Mouse (Mus musculus) kidney, adult 11 months (tissue): ENCODE results near the gene Cnot10.
"Not testable (repeated sequence)": the region's sequence is repeated elsewhere in the genome, so short reads cannot be mapped to it uniquely, and the experiment has no call there.

Source experiments
- DNase-seq: peaks from one replicate; pipeline ENCODE4 v3.0.0; 2022

Gene Cnot10

DNA sequence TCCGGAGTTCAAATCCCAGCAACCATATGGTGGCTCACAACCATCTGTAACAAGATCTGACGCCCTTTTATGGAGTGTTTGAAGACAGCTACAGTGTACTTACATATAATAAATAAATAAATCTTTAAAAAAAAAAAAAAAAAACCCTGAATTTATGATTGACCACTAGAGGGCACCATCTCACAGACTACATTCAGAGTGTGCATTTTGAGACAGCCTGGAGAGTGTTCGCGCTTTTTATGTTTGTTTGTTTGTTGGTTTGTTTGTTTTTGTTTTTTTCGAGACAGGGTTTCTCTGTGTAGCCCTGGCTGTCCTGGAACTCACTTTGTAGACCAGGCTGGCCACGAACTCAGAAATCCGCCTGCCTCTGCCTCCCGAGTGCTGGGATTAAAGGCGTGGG lies 8.5 kb upstream of the Cnot10 start:
- DNase-seq, result not testable (repeated sequence)

GRCm38 (mm10) chr9:114647506-114648432 lies 7.8 kb upstream of the Cnot10 start:
- DNase-seq, result peak; percentile 19

DNA sequence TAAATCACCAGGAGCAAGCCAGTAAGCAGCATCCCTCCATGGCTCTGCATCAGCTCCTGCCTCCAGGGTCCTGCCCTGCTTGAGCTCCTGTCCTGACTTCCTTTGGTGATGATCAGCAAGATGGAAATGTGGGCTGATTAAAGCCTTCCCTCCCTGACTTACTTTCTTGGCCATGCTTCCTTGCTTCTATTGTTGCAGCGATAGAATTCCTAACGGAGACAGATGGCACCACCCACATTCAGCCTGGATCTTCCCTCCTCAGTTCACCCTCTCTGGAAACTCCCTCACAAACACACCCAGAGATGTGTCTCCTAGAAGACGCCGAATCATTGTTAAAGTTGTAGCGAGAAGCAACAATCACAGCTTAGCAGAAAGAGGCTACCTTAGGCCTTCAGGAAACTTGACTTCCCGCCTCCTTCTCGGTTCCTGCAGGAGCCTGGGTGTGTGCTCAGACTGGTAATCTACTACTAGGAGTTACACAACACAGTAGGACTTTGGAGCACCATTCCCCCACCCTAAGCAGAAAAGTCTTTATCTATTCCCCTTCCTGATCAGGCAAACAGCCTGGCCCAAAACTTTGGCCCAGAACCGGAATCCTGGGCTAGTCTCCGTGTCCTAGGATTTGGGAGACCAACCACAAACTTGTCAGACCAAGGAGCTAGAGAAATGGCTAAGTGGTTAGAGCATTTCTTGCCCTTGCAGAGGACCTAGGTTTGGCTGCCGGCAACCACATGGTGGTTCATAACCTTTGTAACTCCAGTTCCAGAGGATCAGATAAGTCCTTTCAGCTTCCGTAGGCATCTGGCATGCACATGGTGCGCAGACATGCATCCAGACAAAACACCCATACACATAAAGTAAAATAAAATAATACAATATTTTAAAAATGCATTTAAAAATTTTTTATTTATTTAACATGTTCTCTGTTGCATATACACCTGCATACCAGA lies 6.8 kb upstream of the Cnot10 start:
- no peak for DNase-seq

GRCm38 (mm10) chr9:114639186-114639748 lies 717 bp downstream of the Cnot10 start:
- DNase-seq, result no peak

DNA sequence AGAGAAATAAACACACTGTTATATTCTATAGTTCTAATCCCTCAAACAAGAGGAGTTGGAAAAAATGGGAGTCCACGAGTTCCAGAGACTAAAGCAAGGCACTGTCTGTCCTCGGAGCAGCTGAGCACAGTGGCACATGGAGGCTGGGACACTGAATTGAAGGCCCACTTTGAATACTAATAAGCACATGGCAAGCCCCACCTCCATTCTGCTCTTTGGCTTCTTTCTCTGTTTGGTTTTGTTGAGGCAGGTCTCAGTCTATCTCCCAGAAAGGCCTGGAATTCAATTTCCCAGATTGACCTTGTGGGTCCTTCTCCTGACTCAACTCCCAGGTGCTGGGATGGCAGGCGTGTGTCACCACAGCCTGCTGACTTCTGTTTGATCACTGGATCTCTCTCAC lies 3.2 kb downstream of the Cnot10 start:
- DNase-seq, result no peak

DNA sequence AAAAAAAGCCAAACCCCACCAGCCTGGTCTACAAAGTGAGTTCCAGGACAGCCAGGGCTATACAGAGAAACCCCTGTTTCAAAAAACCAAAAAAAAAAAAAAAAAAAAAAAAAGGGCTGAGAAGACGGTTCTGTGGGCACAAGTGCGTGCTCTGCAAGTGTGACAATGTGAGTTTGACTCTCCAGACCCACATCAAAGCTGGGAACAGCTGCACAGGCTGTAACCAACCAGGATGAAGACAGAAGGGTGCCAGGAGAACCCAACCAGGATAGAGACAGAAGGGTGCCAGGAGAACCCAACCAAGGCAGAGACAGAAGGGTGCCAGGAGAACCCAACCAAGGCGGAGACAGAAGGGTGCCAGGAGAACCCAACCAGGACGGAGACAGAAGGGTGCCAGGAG lies 3.8 kb downstream of the Cnot10 start:
- DNase-seq, result no peak

DNA sequence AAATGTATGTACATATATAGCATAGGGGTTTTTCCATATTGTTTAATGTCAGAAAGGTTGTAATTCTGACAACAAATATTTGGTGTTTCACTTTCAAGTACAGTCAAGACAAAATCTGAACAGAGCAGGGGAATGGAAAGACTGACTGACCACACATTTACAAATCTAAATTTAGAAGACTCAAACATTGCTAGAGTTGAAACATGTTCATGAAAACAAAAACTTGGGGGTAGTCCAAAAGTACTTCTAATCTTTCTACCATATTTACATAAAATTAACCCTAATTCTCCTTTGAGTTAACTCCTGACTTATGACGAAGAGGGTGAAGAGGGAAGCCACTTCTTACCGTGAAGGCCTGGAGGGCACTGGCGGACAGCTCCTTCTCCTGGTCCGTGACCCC lies 7.7 kb downstream of the Cnot10 start:
- no peak for DNase-seq

DNA sequence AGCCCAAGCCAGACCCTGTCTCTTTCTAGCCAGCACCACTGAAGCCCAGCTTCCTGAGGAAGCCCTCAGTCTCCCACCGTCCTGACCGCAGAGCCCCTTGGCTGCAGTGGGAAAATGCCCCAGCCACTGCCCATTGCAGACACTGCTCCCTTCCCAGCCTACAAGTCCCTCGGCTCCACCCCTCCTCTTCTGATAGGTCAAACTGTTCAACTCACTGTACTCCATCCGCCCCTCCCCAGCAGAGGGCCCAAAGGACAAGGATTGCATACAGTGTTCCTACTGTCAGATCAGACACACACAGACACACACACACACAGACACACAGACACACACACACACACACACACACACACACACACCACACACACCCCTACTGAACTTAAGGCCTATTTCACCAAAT lies 13.3 kb downstream of the Cnot10 start:
- DNase-seq, result no peak

DNA sequence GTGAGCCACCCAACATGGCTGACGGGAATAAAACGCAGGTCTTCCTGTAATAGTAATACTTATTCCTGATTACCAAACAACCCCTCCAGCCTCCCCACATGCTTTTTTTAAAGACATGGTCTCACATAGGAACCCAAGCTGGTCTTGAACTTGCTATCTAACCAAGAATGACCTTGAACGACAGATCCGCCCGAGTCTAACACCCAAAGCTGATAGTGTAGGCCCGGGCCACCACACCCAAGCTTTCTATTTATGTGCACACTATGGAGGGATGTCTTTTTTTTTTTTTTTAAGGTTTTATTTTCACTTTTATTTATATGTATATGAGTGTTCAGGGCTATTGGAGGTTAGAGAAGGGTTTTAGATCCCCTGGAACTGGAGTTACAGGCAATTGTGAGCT lies 15.8 kb downstream of the Cnot10 start:
- DNase-seq, result no peak

DNA sequence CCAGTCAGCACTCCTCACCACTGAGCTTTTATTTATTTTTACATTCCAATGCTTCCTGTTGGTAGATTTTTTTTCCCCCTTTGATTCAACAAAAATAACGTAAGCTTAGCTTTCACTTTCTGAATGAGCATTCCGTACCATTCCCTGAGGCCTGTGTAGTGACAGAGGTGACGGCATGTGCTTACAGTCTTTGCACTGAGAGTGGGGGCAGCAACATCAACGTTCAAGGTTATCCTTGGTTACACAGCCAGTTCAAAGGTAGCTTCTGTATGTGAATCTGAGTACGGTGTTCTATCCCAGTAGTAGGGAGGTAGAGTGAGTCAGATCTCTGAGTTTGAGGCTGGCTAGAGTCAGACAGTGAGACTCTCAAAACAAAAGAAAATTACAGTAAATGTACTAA lies 18.8 kb downstream of the Cnot10 start:
- DNase-seq, result no peak

DNA sequence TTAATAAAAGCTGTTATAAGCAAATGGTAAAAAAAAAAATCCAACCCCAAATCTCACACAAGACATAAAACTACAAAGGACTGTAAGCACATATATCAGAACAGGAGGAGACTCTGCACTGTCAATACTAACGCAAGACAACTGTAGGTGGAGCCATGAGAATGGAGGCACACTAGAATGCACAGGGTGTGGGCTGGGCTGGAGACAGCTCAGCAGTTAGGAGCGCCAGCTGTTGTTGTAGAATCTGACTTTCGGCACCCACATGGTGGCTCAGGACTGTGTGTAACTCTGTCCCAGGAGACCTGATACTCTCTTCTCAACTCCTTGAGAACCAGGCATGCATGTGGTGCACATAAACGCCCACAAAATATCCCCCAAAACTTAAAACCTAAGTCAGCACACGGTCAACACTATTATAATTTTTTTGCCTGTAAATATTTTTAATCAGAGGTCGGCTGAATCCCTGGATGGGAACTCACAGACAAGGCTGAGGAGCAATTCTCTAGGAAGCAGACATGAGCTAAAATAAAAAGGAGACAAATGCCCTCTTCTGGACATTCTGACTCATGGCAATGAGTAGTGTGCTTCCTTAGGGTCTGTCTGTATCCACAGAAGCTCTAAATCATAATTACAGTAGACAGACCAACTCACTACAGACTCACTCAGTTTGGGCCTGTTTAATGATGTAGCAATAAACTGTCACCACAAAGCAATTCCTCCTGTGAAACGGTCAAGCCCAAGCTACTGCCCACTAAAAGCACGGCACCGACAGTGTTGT lies 25.6 kb downstream of the Cnot10 start:
- no peak for DNase-seq

DNA sequence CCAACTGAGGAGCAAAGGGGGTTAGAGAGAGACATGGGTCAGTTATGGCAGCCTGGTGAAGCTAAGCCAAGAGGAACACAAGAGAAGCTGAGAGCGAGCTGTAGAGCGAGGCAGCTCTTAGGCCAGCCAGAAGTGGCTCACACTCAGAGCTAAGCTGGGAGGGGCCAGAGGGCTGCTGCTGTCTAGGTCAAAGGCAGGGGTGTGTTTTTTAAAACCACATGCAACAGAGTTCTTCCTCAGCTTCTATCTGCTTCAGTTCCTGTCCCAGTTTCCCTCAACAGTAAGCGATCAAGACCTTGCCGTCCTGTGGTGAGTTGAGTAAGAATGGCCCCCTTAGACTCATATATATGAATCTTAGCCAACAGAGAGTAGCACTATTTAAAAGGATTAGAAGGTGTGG lies 27.0 kb downstream of the Cnot10 start:
- no peak for DNase-seq

DNA sequence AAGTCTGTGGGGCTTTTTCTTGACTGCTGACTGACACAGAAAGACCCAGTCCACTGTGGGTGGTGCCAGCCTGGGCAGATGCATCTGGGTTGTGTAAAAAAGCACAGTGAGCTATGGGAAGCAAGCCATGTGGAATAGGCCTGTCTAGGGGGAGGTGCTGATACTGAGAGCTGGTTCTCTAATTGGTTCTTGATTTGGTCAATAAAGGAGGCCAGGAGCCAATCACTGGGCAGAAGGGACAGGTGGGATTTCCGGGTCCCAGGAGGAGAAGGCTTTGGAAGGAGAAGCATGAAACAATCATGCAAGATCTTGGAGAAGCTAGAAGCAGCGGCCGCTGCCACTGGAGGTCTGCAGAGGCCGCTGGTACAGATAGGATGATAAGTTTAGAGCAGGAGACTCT lies 27.4 kb downstream of the Cnot10 start:
- DNase-seq, result no peak

- no peak for DNase-seq
Observed at GRCm38 (mm10) chr9:114610266-114610665, 29.7 kb downstream of the Cnot10 start.

- DNase-seq, result no peak
Observed at GRCm38 (mm10) chr9:114603876-114604540, 36.0 kb downstream of the Cnot10 start.

GRCm38 (mm10) chr9:114601096-114601495 lies 38.9 kb downstream of the Cnot10 start:
- peak; percentile 7 for DNase-seq

DNA sequence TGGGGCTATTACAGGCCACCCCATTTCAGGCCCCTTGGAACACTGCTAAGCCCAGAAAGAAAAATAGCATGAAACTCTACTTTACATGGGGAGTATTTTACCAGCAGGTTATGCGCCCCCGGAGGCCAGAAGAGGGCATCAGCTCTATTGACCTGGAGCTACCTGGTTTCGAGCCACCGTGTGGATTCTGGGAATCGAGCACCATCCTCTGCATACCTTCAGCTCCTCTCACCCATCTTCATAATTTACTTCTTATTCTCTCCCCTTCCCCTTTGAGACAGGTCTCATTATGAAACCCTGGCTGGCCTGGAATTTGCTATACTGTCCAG lies 55.0 kb downstream of the Cnot10 start:
- DNase-seq, result no peak

- peak; percentile 29 for DNase-seq
Observed at GRCm38 (mm10) chr9:114584183-114585016, 55.6 kb downstream of the Cnot10 start.

DNA sequence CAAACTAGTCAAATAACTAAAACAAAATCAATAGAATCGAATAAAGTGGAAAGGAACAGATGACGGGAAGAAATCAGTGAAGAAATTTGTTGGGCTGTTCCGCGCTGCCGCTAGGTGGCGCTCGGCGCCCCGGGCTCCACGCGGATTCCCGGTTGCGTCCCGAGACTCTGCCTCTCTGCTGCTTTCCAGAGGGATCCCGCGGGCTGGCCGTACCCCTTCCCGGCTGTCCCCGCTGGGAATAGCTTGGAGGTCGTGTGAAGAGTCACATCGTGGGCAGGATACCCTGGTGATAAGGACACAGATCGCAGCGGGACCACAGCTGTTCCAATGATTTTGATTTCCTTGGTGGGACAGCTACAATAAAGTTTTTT lies 56.2 kb downstream of the Cnot10 start:
- DNase-seq, result peak; percentile 36

DNA sequence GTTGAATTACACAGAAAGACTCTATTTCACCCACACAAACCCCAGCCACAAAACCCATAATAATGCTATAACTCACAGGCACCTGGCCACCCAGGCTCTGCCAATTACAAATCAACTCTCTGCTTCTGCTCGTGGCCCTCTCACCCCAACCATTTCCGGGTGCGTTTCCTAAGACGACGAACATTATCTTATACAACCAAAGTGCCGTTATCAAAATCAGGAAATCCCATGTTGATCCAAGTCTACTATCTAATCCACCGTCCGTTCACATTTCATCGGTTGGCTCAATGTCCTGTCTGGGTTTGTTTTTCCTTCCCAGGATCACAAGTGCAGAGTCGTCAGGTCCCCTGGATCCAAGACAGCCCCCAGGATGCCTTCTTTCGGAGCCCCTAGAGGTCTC lies 61.3 kb downstream of the Cnot10 start:
- no peak for DNase-seq

DNA sequence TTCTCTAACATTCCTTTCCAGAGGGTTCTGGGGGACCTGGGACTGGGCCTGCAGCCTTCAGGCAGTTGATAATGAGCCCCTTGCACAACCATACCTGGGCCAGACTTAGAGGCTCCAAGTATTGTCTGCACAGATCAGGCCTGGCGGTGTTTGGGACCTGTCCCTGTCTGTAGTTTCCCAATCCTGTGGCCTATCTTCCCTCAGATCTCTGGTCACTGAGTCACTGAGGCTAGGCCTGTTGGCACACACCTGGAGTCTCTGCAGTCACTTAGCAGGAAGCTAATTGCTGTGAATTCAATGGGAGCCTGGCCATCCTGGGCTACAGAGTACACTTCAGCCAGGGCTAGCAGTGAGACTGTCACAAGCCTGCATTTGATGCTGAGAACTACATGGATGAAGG lies 64.0 kb downstream of the Cnot10 start:
- DNase-seq, result no peak
